Mouse (Mus musculus) left cerebral cortex, adult 8-10 months (tissue): ENCODE results near the gene Stat5b. TPM values are rescaled to one million over a fixed set of nuclear protein-coding genes. Genes with fewer than 3 reads are reported as not detected.

Experiments used
- DNase-seq, 2 experiments: peaks; one replicate each; pipeline ENCODE4 v3.0.0; 2022; ENCODE audit warnings: low spot score in 2 of 2
- total RNA-seq, 4 experiments: library from RNA; stranded (reverse); gene quantifications; 2 replicates each; pipeline ENCODE4 v1.2.4; 2022

Stat5b gene
- total RNA-seq, 4 experiments from 2014 or later, result 26.8 to 30.9 (median 30.6) TPM

DNA sequence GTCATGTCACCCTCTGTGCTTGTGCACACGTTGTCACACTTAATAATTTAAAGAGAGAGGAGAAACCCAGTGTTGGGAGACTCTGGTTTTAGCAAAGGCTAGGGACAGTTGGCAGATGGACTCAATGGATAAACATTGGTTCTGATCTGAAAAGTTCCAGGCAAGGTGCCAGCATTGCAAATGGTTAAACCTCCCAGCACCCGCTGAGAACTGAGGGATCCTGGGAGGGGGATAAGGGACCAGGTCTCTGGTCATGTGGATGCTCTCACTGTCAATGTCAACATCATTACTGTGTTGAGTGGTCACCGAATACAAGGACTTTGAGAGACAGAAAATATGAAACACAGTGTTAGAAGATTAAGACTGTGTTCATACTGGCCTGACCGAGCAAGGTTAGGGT is 33.7 kb downstream of the Stat5b start:
- DNase-seq, result no peak

DNA sequence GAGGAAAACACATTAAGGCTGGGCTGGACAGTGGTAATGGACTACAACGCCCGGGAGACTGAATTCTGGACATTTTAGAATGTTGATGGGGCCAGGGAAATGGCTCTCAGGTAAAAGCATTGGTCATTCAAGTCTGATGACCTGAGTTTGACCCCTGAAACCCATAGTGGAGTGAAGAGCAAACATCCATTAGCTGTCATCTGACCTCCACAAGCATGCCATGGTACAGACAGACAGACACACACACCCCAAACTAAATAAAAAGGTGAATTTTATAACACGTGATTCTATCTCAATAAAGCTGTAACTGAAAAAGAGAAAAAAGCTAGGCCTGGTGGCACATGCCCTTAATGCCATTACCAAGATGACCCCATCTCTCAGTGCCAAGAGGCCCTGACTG is 34.2 kb downstream of the Stat5b start:
- no peak for DNase-seq

DNA sequence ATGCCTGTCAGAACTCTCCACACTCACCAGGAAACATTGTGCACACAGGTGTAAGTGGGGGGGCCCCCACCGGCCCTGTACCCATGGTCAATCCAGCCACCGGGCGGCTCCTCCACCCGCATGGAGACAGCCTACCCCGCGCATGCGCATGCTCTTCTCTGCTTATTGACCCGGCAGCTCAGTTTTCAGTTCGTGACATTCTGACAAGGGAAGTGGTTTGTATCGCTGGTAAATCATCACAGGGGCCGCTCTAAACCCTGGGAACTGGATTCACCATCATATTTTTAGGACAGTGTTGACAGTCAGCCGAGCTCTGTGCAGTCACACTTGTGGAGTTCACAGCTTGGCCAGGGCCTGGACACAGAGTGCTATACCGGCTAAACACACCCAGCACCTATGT is 36.0 kb downstream of the Stat5b start:
- no peak for DNase-seq

DNA sequence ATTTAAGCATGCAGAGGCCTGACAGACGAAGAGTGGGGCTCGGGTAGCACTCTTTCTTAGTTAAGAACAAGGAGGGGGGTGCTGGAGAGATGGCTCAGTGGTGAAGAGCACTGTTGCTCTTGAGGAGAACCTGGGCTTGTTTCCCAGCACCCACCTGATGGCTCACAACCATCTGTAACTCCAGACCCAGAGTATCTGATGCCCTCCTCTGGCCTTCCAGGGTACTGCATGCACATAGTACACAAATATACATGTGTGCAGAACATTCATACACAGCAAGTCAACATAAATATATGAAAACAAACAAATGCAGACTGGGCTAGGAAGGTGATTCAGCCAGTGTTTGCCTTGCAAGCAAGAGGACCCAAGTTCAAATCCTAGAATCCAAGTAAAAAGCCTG is 39.4 kb downstream of the Stat5b start:
- DNase-seq, result no peak

DNA sequence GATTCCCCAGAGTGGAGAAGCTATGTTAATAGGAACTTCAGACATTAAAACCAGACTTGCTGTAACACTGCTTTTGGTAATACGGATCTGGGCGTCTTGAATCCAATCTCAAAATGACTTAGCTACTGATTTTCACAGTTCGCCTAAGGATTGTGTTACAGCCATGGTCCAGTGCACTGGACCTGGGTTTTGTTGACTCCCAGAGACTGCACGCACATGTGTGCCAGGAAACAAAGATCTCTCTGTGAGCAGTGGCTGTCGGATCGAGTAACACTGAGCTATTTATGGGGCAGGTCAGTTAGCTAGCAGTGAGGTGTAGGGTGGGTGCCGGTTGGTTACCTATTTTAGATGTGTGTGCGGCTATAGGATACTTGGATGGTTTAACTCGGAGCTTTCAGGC is 40.0 kb downstream of the Stat5b start:
- no peak for DNase-seq

DNA sequence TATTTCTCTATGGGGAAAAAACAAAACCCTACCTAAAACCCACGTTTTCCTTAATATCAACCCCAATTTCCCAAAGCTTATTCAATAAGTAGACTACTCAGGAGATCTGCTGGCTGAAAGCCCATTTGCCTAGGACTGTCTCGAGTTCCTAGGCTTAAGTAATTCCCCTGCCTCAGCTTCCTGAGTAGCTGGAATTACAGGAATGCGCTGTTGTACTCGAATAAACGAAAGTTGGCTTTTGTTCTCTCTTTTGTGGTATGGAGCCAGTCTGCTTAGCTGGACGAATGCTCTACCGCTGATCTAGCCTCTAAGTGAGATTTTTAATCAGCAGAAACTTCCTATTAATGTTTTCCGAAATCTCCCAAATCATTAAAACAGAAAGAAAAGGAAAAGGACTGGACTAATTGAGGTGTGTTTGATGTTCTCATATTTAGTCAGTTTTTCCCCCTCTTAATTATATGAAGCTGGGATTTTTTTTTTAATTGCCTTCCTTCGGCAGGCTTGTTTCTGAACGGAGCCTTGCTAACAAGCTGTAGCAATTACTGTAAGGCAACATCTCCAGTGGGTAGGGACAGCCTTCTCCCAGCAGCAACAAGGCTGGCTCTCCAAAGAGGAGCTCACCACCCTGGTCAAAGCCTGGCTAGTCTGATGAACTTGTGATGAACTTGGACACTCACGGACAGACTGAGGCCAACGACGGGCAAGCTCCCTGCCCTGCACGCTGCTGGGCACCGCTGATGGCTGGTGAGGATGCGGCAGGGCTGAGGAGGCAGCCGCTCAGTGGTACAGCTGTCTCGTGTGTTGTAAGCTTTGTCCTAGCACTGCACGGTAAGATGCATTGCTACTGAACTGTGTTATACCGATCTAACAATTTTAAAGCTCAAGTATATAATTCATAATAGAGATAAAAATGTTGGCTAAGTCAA is 43.9 kb downstream of the Stat5b start:
- no peak for DNase-seq

DNA sequence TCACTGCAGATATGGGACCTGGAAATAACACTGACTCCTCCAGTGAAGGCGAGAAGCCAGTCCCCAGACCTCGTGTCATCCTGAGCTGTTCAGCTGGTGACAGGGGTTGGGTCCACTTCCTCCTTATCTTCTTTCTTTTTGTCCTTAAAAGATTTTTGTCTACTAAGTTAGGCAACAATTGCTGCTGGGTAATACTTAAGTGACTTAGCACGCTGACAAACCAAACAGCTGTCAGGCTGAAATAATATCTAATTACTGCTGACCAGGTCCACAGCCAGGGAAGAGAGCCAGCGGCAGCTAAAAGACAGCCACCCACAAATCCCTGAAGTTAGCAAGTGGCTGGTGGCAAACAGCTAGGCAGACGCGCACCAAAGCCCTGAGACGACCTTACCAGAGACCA is 45.0 kb downstream of the Stat5b start:
- DNase-seq, result no peak

DNA sequence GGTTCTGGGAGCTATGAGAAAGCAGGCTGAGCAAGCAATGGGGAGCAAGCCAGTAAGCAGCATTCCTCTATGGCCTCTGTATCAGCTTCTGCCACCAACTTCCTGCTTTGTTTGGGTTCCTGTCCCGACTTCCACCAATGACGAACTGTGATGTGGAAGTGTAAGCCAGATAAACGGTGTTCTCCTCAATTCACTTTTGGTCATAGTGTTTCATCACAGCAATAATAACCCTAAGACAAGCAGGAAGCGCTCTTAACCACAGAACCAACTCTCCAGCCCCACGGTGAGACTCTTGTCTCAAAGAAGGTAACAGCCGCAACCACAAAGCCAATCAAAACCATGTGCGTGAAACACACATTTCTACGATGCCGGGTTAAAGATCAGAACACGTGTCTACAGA is 46.1 kb downstream of the Stat5b start:
- DNase-seq, result no peak

DNA sequence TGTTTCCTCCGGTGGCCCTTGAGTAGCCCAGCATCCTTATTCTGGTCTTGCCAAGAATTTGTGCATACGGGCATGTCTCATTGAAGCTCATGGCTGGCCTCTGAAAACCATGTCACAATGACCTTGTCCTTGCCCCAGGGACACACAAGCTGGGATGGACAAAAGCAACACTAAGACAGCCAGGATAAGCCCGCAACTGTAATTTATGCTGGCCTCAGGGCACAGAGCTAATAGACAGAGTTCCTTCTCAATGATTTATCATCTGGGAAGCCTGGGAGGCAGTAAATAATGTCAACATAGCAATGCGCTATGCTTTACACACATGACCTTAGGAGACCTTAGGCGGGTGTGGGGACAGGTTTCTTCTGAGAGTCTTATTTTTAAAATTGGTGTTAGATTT is 51.1 kb downstream of the Stat5b start:
- no peak for DNase-seq

DNA sequence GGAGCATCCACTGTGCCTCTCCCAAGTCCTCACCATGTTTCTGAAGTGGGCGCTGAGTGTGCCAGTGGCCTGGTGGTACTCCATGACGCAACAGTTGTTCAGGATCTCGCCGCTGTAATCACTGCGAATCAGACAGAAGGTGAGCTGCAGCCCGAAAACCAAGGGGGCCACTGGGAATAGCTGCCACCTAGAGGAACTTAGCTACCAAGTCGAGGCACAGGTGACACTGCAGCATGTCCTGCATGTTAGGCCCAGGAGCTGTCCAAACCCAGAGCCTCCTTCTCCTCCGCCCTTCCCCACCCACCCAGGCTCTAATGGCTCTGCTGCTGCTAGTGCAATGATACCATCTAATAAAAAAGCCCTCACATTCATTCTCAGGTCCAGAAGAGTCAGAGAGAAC is 53.9 kb downstream of the Stat5b start:
- no peak for DNase-seq

DNA sequence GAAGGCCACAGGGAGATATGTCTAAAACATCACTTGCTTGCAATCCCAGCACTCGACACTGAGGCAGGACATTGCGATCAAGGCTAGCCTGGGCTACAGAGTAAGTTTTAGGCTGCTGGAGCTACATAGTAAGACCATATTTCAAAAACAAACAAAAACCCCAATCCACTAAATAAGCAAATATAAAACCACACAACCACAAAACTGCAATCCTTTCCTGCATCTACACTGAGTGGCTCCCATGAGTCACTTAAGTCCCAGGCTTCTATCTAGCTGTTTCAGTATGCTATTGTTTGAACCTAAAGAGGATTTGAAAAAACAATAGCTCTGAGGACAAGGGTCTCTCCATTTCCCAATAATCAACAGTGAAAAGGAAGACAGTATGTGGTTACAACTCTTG is 55.1 kb downstream of the Stat5b start:
- no peak for DNase-seq

DNA sequence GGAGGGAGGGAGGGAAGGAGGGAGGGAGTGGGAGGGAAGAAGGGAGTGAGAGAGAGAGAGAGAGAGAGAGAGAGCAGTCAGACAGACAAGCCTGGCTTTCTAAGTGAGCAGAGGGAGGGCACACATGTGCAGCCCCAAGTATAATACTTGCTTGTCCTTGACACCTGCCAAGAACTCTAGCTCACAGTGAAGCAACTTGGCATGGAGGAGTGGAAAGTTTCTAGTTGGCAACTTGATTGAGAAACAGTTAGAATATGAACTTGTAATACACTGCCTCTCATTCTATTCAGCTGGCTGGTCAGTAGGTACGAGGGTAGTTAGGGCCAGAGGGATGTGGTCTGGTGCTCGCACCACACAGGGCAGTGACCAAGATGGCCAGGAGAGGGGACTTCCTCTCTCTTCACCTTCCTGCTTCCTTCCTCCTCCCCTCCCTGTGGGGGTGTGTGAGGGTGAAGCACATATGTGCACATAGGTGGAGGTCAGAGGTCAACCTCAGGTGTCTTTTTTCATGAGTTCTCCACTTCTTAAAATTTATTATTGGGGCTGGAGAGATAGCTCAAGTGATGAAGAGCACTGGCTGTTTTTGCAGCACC is 59.0 kb downstream of the Stat5b start:
- DNase-seq, result no peak

DNA sequence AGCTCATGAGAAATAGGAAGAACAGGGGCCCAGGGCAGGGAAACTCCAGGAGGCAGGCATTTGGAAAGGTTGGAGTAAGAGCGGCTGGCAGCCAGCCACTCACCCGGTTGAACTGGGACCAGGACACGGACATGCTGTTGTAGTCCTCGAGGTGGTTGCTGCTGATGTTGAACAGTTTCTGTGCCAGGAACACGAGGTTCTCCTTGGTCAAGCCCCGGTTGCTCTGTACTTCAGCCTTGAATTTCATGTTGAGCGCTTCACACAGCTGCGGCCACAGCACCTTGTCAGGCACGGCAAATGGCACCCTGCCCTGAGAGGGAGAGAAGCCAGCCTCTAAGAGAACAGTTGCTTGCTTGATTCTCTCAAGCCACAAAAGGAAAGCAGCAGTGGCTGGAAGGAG is 59.9 kb downstream of the Stat5b start:
- peak in 1 of 2 experiments; percentile 41 for DNase-seq

DNA sequence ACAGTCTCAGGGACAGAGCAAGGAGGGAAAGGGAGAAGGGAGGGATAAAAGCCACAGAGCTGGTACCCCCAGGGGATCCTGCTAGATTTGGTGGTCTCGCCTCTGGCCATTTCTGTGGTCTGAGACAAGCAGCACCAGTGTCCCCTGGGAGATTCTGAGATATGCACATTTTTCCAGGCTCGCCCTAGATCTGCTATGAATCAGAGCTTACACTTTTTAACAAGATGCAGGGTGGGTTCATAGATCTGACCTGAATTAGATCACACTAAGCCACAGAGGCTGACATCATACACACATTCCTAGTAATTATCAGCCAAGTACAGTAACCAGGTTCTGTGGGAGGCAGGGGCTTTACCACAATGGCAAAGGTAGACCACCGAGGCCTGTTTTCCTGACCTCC is 60.8 kb downstream of the Stat5b start:
- DNase-seq, result no peak

DNA sequence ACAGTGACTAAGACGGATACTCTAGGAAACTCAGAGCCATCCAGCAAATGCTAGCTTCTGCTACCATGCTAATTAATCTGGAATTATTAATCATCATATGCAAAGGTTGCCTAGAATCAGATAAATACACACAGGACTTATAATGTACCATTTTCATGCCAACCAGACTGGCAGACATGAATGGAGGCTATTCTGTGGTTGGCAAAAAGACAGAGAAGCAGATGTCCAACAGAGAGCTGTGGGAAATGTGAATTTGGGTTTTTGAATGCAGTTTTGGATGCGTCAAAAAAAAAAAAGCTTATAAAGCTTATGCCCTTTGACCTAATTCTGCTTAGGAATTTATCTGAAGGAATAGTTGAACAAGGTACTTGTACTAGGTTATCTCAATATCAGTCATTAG is 64.8 kb downstream of the Stat5b start:
- no peak for DNase-seq

DNA sequence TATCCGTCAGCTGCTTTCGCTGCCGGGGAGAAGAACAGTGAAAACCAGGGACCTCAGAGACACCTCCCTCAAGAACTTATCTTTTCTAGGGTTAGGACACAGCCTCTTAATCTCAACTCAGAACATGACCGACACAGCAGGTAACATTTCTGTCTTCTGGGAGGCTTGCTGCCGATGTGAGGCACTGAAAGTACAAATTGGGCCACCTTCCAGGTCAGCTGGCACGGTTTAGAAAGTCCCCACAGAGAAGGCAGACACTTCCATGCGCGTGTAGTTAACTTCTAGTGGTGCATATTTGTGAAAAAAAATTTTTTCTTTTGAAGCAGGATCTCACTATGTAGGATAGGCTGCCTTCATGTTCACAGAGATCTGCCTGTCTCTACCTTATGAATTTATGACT is 66.2 kb downstream of the Stat5b start:
- DNase-seq, result no peak

DNA sequence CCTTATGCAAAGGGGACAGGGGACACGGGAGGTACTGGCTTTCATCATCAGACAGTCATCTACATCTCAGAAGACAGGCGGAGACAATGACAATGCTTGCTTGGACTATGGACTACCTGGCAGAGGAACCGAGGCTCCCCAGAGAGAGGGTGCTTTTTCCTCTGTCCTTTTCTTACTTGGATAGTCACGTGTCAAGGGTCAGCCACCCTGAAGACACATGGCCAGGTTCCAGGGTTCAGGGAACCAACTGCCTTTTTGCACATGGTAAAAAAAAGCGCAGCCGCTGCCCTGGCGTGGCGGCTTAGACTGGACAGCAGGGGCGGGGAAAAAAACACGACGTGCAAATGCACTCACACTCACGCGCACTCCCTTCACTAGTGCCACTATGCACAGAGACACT is 68.0 kb downstream of the Stat5b start:
- DNase-seq, result no peak

DNA sequence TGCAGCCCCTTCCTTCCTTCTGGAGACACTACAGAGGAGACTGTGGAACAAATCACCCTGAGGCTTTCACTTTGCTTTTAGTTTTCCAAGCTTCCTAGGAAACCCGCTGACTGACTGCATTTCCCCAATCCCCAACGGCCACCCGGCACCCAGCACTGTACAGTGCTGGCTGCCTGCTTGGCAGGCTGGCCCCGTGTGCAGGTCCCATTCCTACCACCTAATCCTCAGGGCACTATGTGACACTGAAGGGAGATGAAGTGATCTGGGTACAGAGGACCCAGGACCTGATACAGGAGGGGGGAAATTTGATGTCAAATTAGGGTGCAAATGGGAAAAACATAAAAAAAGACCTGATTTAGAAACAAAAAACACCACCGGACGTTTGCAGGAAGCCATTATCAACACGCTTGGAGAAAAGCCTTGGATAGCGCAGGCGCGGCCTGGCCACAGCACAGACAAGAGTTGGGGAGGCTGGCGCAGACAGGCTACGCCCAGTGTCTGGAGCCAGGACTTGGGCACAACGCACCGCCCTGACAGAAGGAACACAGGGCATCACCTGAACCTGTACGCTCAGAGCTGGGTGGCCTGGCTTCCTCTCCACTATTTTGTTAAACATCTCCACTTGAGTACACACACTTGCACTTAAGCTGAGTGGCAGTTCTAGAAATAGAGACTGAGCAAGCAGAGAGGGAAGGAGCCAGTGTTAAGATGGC is 68.6 kb downstream of the Stat5b start:
- DNase-seq, result no peak

DNA sequence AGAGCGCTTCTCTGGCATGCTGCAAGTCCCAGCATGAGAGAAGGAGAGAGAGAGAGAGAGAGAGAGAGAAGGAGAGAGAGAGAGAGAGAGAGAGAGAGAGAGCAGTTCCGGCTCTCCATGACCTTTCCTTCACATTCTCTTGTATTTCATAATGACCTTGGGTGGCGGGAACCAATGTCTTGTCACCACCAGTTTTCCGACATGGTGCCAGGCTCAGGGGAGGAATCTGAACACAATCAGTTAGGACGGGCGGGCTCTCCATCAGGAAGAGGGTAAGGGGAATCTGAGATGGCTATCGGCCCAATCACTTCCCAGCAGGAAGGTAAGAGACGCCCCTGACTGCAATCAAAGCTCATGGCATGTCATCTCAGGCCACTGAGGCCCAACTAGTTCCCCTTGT is 70.3 kb downstream of the Stat5b start:
- DNase-seq, result no peak

DNA sequence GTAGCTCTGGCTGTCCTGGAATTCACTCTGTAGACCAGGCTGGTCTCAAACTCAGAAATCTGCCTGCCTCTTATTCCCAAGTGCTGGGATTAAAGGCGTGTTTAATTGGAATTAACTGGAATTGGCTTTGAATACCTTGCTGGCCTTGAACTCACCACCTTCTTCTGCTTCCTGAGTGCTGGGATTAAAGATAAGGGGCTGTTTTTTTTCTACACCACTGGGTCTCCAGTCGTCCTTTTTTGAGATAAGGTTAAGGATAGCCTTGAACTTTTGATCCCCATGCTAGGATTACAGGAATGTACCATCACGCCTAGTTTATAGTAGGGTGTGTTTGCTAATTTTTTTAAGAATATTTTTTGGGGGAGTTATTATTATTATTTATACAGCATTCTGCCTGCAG is 72.5 kb downstream of the Stat5b start:
- DNase-seq, result no peak

DNA sequence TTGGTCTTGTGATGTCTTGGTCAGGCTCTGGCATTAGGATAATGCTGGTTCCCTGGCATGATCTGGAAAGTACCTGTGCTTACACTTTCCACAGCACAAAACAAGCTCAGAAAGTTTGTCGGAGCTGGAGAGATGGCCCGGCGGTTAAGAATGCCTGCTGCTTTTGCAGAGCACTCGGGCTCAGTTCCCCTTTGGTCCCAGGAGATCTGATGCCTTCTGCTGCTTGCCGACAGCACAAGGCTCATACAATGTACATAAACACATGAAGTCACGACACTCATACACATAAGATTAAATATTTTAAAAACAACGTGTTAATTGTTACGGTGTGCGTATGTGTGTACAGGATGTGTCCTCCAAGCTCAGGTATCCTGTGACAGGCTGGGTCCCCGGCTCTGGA is 74.6 kb downstream of the Stat5b start:
- DNase-seq, result no peak

DNA sequence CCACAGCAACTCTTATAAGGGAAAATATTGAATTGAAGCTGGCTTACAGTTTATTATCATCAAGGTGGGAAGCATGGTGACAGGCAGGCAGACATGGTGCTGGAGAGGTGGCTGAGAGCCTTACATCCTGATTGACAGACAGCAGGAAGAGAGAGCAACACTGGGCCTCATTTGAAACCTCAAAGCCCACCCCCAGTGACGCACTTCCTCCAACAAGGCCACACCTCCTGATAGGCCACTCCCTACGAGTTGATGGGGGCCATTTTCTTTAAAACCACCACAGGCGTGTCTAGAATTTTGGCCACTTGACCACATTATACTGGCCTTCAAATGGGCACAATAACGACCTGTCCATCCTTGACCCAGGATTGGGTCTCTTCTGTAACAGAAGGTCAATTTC is 76.3 kb downstream of the Stat5b start:
- DNase-seq, result no peak
